Mouse (Mus musculus) E14TG2a.4 (cell line): Measurements from ENCODE around the gene Aldh4a1.

Experiments used
- CTCF ChIP-seq: conservative IDR thresholded peaks from 2 replicates; pipeline ENCODE4 v1.5.1; 2014; ENCODE audit warnings: low read length
- POU5F1 ChIP-seq: IDR thresholded peaks from 2 replicates; pipeline ENCODE4 v1.6.1; 2014; ENCODE audit warnings: low read length, borderline replicate concordance

GRCm38 (mm10) chr4:139675696-139676095 is 53.0 kb downstream of the Aldh4a1 start:
- TF ChIP-seq CTCF = no peak
- TF ChIP-seq POU5F1 = no peak
